Mouse (Mus musculus) adrenal gland, postnatal 4 days (tissue): ENCODE measurements around the gene 2310022B05Rik. TPM values are rescaled to one million over a fixed set of nuclear protein-coding genes. Genes with fewer than 3 reads are reported as not detected.

ENCODE experiments used
- DNase-seq, 2 experiments: peaks; one replicate each; pipeline ENCODE4 v3.0.0; 2021 to 2022; ENCODE audit warnings: low spot score in 2 of 2, mixed read lengths in 2 of 2
- long read RNA-seq, 2 experiments: library from polyadenylated mRNA; stranded (forward); transcript quantifications; one replicate each; pipeline ENCODE4 v2.0.0; 2021
- total RNA-seq, 2 experiments: library from RNA; stranded (reverse); gene quantifications; 2 replicates each; pipeline ENCODE4 v1.2.3; 2021

2310022B05Rik gene
- 10 to 100 TPM; 75.8 to 77.2 TPM for total RNA-seq
- long read RNA-seq, experiment 1, transcript 2310022B05Rik-201 (4 exons, 3,307 nt) = major isoform, 77 of 92 reads
- long read RNA-seq, experiment 1, partial matches to known transcripts = 3 of 92 reads
- long read RNA-seq, experiment 1, other reads (novel, unspliced or antisense) = 12 of 92 reads
- long read RNA-seq, experiment 2, transcript 2310022B05Rik-201 (4 exons, 3,307 nt) = major isoform, 164 of 184 reads
- long read RNA-seq, experiment 2, partial matches to known transcripts = 12 of 184 reads
- long read RNA-seq, experiment 2, other reads (novel, unspliced or antisense) = 8 of 184 reads

DNA sequence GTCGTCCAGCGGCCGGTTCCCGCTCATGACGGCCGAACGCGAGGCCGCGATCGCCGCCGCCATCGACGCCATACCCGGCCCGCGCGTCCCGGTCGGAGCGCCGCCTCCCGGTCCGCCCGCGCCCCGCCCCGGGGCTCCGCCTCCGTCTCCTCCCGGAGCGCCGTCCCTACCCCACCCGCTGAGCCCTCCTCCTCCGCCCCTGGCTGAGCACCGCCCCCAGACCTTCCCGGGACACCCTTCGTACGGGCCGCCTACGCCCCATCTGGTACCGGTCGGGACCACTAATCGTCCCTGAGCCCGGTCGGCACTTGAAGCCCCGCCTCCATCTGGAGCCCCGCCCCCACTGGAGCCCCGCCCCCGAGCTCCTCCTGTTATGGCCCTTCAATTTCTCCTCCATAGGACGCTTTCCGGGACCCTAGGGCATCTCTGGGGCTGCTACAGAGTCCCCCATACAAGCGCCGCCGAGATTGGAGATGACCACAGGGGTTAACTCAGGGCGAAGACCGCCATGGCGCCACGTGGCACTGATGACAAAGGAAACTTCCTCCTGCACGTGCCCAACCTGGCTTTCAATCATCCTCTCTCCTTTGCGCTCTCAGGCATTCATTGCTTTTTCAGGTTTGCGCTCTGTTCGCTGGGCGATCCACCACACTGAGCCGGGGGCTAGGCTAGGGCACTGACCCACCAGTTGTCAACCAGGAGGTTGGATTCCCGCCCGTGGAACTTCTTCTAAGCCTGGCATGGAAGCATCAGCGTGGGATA, at the start of gene 2310022B05Rik:
Gene 2310022B05Rik (minus strand): TSS at position 258 of the 762 bp plus-strand sequence.
- peak; percentile 64 to 82 for DNase-seq

DNA sequence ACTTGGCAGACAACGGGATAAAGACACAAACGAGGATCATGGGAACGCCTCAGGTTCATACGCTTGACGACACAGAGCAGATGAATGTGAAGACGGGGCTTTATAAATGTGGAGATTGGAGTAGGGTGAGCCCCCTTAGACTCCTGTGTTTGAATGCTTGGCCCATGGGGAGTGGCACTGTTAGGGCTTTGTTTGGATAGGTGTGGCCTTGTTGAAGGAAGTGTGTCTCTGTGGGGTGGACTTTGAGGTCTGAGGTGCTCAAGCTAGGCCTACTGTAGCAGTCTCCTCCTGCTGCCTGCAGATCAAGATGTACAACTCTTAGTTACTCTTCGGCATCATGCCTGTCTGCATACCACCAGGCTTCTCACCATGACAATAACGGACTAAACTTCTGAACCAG, 42.7 kb upstream of the 2310022B05Rik start:
- no peak for DNase-seq

DNA sequence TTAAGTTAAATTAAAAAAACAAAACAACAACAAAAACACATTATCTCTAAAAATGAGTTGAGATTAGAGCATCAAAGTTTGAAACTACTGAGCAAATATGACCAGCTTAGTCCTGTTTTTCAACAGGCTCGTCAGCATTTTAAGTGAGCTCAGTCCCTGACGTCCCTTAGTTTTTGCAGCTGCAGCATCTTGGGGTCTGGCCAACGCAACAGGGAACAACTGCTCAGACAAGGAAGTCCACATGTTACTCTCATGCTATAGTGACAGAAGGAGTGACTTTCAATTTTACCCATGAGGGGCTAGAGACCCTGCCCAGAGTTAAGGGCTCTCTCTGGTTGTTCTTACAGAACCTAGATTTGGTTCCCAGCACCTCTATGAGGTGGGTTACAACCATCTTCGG, 41.2 kb upstream of the 2310022B05Rik start:
- DNase-seq = no peak

DNA sequence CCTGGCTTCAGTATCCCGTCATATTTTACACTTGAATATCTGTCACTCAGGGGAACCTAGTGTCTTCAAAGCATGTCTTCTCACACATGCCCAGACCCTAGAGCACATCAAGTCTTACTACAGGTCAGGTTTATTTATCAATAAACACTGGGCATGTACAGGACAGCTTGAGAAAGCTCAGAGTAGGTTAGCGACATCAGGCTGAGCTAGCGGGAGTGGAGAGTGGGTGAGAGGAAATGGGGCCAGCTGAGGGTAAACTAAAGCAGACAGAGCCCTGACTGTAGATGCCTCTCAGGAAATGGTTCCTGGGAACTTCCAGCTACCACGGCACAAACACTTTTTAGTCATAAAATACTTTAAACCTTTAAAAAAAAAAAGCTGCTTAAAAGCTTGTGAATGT, 40.4 kb upstream of the 2310022B05Rik start:
- DNase-seq = no peak

DNA sequence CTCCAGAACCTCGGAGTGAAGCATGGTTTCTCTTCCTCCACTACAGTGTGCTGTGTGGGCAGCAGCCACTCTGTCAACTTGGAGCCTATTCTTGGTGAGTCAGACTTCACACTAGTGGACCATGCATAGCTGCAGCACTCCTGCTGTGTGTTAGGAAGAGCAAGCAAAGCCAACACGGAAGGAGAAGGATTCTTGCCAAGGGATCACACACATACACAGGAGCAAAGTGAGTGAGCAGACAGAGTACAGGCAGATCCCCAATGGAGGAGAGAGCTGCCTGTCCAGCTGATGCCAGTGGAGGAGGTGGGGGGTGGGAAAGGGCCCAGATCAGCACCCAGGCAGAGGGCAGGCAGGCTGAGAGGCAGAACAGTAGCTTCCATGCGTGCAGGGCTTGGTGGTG, 39.0 kb upstream of the 2310022B05Rik start:
- DNase-seq = no peak

DNA sequence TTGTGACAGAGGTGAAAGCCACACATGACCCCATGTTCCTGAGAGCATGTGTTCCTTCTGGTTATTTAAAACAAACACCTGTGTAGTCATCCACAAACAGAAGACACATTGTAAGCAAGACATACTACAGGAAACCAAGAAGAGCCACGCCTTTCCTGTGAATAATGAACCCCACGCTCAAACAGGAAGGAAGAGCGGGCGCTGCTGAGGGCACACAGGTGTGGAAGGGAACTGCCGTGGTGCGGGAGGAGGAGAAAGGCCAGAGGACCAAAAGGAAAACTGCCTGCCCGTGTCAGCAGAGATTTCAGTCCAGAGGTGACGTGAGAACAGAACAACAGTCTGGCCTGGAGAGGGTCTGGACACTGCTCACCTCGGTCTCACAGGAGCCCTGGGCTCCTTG, 37.9 kb upstream of the 2310022B05Rik start:
- DNase-seq = no peak

DNA sequence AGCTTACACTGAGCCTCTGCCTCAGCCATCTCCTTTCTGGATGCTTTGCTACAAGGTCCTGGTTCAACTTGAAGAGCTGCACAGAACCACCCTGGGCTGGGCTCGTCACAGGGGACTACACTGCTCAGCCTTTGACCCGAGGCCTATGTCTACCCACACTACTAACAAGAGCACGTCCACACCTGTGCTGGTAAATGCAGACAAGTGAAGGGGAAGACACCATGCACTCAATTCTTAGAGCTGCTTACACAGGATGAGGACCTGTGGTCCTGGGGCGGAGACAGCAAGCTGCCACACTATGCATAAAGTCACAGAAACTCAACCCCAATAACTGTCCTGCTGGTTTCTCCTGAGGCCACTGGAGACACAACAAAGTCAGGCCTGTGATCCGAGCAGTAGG, 37.1 kb upstream of the 2310022B05Rik start:
- DNase-seq = no peak

DNA sequence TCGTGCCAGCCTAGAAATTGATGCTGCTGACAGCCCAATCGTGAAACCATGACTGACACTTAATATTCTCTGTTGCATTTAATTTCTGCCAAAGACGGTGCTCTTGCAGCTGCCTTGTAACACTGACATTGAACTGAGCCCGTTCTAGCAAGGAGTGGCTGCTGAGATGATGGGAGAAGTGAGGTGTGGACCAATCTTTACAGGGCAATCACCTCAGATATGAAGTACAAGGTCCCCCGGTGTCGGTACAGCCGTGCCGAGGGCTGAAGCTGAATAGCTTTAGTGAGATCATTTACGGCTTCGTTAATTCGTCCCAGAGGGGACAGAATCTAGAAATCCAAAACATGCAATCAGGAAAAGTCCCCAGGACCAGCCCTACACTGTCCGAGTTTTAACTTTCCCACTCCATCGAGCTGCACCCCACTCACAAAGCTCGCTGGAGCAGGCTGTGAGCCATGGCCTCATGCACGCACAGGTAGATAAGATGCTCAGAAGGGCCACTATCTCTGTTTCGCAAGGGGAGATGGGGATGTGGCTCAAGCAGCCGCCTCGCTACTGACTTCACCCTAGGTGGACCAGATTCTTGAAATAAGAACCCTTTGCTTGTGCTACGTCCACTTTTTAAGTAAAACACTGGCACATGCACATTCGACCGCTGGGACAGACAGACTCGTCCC, 32.4 kb upstream of the 2310022B05Rik start:
- no peak for DNase-seq

DNA sequence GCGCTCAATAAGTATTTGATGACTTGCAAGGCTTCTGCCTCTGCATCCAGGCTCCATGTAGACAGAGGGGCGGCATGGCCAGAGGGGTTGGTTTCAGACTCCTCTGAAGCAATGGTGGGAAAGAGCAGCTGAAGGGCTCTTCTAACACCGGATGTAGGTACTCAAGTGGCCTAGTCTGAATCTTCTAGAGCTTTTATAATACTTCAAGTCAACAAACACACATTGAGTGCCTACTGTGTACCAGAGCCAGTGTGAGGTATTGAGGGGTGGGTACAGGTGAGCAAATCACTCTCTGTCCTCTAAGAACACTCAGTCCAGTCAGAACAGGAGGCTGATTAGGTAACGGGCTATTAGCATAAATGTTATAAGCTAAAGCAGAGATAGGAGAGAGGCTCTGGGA, 28.5 kb upstream of the 2310022B05Rik start:
- no peak for DNase-seq

DNA sequence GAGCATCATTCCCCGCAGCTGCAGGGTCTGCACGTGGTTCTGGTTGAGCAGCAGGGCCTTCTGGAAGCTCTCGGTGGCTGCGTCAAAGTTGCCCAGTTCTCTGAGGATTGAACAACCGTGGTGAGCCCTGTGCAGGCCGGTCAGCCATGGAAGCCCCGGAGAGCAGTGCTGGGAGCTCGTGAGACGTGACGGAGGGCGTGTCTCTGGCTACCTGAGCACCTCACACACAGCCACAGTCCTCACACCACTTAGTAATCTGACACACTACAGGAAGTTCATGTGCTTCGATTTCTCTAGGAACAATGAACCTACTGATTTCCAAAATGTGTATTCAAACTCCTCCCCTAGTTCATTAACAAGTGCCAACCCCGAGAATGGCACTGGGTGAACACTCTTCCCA, 25.7 kb upstream of the 2310022B05Rik start:
- DNase-seq = no peak

DNA sequence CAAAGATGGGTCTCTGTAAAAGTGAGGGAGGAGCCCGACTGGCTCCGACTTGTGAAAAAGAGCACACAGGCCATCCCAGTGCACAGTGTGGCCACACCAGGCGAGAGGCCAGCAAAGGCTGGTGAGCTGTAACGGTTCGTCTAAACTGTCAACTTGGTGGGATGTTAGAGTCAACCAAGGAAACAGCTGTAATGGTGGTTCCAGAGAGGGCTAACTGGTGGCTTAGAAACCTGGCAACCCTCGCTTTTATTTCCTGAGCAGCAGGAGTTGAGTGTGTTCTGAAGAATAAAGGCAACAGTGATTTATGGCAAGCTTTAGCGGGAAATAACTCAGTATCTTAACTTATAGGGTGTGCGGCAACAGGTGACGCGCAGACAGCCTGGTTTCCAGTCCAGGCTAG, 19.0 kb upstream of the 2310022B05Rik start:
- DNase-seq = no peak

DNA sequence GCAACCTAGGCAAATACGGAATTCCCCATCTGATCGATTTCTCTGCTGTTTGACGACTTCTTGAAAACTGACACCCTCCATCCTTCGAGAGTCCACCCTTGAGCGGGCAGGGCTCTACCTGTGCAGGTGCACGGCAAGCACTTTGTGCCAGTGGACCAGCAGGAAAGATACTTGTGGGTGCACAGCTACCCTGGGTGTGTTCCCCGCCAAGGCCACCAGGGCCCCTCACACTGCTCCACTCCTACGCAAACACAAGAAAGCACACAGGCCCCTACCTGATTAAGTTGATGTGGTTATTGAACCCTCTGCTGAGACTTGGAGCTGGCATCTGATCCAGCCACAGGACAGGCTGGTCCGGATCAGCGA, 18.6 kb upstream of the 2310022B05Rik start:
- DNase-seq = no peak

DNA sequence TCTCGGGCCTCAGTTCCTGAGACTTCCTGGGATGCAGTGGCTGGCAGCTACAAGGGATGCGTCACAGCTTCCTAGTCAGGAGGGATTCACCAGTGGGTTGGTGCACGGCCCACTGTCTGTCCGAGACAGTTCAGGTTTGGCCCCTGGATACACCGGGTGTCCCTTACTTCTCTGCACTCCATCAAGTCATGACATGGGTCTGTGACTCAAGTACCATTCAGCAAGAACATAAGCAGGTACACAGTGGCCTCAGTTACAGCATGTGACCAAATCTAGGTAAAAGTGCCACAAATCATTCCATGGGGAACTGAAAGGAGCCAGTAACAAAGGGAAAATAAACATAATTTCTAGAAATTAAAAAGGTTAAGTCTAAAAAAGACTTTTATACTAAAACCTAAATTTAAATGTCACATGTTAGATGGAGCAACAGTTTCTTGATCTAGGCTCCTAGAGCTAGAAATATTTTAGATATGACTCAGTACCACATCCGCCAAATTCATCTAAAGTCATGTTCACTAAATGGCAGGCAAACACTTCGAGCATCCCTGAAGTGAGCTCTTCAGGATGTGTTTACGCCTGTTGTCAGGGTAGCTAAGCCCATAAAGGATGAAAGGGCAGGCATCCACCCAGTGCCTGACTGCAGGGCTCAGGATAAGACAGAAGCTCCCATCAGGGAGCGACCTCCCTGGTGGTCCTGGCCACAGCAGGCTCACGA, 18.1 kb upstream of the 2310022B05Rik start:
- no peak for DNase-seq

DNA sequence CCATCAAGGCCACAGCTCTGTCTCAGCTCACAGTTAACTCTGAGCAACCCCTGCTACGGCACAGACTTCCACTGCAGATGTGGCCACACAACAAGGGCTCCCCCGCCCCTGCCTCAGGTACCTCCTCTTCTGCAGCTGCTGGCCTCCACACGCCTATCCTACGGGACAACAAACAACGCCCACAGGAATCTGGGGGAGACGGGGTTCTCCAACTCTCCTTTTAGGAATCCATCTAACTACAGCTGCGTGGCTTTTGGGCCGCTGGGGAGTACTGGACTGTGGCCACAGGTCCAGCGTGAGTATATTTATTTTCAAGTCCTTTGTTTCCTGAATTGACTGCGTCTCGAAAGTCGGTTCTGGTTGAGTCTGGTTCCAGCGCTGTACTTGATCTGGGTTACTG, 15.1 kb upstream of the 2310022B05Rik start:
- DNase-seq = no peak

DNA sequence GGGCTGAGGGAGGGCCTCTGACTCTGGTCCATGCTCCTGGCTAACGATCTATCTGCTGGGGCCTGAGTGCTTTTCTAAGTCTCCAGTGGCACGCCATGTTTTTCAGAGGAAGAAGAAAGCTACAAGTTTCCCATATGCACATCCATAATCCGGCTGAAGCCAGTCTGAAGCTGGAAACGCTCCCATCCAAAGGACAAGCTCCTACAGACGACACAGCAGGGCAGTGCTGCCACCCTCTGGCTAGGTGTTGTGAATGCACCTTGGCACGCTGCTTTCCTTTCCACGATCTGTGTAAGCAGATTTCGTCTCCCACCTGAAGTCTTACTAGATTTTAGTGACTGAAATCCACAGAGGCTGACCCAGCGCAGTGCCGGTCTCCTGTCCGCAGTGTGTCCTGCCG, 14.3 kb upstream of the 2310022B05Rik start:
- DNase-seq = peak; percentile 42 to 67

DNA sequence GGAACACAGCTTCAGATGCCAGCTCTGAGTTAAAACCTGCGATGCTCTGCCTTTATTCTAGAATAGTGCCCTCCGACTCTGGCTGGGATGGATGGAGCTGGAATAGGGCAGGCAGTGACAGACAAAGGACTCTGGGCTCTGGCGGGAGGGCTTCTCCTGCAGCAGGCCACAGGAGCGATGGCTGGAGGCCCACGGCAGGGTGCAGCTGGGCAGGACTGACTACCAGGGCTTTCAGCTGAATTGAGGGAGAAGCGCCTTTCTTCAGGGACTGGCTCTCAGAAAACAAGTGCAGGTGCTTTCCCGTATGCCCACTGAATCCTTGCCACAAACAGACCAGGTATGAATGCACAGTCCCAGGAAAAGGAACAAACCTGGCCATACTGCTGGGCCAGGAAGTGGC, 13.9 kb upstream of the 2310022B05Rik start:
- no peak for DNase-seq

DNA sequence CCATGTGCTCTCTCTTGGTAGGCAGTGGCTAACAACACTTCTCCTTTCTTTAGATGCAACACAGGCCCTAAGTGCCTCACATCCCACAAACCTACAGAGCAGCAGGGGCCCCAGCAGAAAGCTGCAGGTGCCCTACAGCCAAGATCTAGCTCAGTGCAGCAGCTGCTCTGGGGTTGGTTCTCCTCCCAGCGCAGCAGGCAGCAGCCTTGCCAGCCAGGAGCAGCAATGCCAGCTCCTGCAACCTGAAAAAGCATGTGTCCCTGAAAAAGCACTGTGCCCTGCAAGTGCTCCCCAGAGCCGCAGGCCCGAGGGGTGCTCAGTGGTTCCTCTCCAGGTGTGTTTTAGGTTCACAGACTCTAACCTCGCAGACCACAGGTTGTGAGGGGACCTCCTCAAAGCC, 13.5 kb upstream of the 2310022B05Rik start:
- DNase-seq = no peak

DNA sequence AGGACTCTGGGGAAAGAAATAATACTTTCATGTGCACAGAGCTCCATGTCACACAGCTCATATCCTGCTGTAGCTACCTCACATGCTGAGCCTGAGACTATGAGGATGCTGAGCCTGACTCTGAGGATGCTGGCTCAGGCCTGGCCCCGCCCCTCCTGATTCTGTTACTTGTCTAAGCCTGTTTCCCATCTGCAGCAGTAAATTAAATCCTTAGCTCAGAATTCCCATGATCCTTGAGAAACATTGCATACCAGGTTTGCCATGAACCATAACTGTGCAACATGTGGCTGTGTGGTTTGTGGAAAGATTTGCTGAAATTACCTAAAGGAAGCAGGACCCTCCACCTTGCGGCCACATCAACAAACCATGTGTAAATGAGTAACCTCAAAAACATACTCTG, 9.2 kb upstream of the 2310022B05Rik start:
- no peak for DNase-seq

DNA sequence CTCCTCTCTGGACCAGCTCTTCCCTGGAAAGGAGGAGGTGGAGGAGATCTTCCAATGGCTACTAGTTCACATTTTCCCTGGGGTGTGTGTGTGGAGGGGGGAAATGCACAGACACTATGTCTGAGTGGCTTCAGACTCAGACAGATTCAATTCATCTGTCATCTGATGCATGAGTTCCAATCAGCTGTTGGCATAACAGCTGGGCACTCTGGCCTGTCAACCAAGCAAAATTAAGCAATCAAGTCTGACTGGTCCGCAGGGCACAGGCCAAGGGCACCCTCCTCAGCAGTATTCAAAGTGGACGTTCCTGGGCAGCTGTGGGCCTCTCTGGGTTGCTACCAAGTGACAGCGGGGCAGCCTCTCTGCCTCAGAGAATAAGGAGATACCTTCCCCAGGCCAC, 5.6 kb upstream of the 2310022B05Rik start:
- DNase-seq = no peak

DNA sequence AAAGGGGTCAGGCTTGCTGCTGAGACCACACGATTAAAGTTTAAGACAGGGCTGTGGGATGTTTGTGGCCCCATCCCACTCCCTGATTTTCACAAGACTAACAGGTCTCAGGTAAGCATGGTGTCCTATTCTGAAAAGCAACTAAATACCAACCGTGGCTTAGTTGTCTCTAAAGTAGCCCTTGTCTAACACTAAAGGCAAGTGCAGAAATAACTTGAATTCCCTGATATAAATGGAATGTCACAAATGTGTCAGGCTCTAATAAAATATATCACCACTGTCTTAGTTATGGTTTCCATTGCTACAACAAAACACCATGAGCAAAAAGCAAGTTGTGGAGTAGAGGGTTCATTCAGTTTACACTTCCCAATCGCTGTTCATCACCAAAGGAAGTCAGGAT, 1.2 kb upstream of the 2310022B05Rik start:
- DNase-seq = no peak

DNA sequence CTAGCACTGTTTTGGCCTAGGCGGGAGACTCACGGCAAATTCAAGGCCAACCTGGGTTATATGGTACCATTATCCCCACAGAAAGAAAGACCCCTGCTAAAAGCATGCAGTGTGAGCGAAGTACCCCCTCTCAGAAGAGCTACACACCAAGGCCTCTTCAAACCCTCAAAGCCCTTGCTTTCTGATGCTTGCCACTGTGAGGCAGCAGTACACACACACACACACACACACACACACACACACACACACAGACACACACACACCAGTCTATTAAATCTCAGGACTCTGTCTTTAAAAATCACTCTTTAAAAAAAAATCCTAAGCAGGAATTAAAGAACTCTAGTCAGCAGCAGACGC, 683 bp upstream of the 2310022B05Rik start:
- no peak for DNase-seq
